Mouse (Mus musculus): ENCODE data around the gene Hist1h2bj. TPM values are rescaled to one million over a fixed set of nuclear protein-coding genes. Genes with fewer than 3 reads are reported as not detected.

The Hist1h2bj gene
- polyA plus RNA-seq, 1 experiment from 2014 or later = 17.9 TPM

Small RNA genes within 50 kb of the gene (microRNA-seq; reads per million reads assigned to microRNA genes)
- gene Gm26300 = not detected
- not detected for gene Gm44390
- gene Gm44486 = not detected

Other genes with a start within 250 kb of the Hist1h2bj start
- 33.2 and 35.5 TPM in 2 replicates for gene Hist1h2bq, start 233.0 kb upstream of the Hist1h2bj start, polyA plus RNA-seq (2015; fragmentation: Nextera tagmentation; extraction: Ambion mirVana)
- not detected in 2 replicates for gene Hist1h2ao, start 232.7 kb upstream of the Hist1h2bj start, polyA plus RNA-seq (2015; fragmentation: Nextera tagmentation; extraction: Ambion mirVana)
- gene Hist1h4m, start 231.5 kb upstream of the Hist1h2bj start, polyA plus RNA-seq (2015; fragmentation: Nextera tagmentation; extraction: Ambion mirVana) = not detected in 2 replicates
- 20.5 and 21.8 TPM in 2 replicates for gene Hist1h4n, start 211.0 kb upstream of the Hist1h2bj start, polyA plus RNA-seq (2015; fragmentation: Nextera tagmentation; extraction: Ambion mirVana)
- gene Hist1h2ap, start 209.7 kb upstream of the Hist1h2bj start, polyA plus RNA-seq (2015; fragmentation: Nextera tagmentation; extraction: Ambion mirVana) = 3,649 and 3,737 TPM in 2 replicates
- 34.8 and 36.3 TPM in 2 replicates for gene Hist1h2br, start 209.5 kb upstream of the Hist1h2bj start, polyA plus RNA-seq (2015; fragmentation: Nextera tagmentation; extraction: Ambion mirVana)
- 18.3 and 20.2 TPM in 2 replicates for gene Zfp184, start 98.1 kb upstream of the Hist1h2bj start, polyA plus RNA-seq (2015; fragmentation: Nextera tagmentation; extraction: Ambion mirVana)
- 0.37 and 0.38 TPM in 2 replicates for gene Pom121l2, start 62.0 kb upstream of the Hist1h2bj start, polyA plus RNA-seq (2015; fragmentation: Nextera tagmentation; extraction: Ambion mirVana)
- gene Prss16, start 33.5 kb upstream of the Hist1h2bj start, polyA plus RNA-seq (2015; fragmentation: Nextera tagmentation; extraction: Ambion mirVana) = 0.98 and 1.1 TPM in 2 replicates
- 8.8 and 11.8 TPM in 2 replicates for gene Hist1h2ah, start 7.6 kb upstream of the Hist1h2bj start, polyA plus RNA-seq (2015; fragmentation: Nextera tagmentation; extraction: Ambion mirVana)
- gene Hist1h2bk, start 7.3 kb upstream of the Hist1h2bj start, polyA plus RNA-seq (2015; fragmentation: Nextera tagmentation; extraction: Ambion mirVana) = 14.4 and 16.2 TPM in 2 replicates
- gene Hist1h4i, start 1.9 kb upstream of the Hist1h2bj start, polyA plus RNA-seq (2015; fragmentation: Nextera tagmentation; extraction: Ambion mirVana) = 25.3 and 27.8 TPM in 2 replicates
- gene Hist1h2ag, start 270 bp upstream of the Hist1h2bj start, polyA plus RNA-seq (2015; fragmentation: Nextera tagmentation; extraction: Ambion mirVana) = 75.9 and 76.5 TPM in 2 replicates
- gene Vmn1r188, start 41.2 kb downstream of the Hist1h2bj start, polyA plus RNA-seq (2015; fragmentation: Nextera tagmentation; extraction: Ambion mirVana) = not detected in 2 replicates
- gene Vmn1r189, start 62.6 kb downstream of the Hist1h2bj start, polyA plus RNA-seq (2015; fragmentation: Nextera tagmentation; extraction: Ambion mirVana) = not detected in 2 replicates
- gene Vmn1r191, start 140.8 kb downstream of the Hist1h2bj start, polyA plus RNA-seq (2015; fragmentation: Nextera tagmentation; extraction: Ambion mirVana) = not detected in 2 replicates
- not detected in 2 replicates for gene Vmn1r192, start 147.9 kb downstream of the Hist1h2bj start, polyA plus RNA-seq (2015; fragmentation: Nextera tagmentation; extraction: Ambion mirVana)
- not detected in 2 replicates for gene Vmn1r193, start 179.9 kb downstream of the Hist1h2bj start, polyA plus RNA-seq (2015; fragmentation: Nextera tagmentation; extraction: Ambion mirVana)
- not detected in 2 replicates for gene Vmn1r194, start 201.0 kb downstream of the Hist1h2bj start, polyA plus RNA-seq (2015; fragmentation: Nextera tagmentation; extraction: Ambion mirVana)
- gene Vmn1r195, start 227.3 kb downstream of the Hist1h2bj start, polyA plus RNA-seq (2015; fragmentation: Nextera tagmentation; extraction: Ambion mirVana) = not detected in 2 replicates
- not detected in 2 replicates for gene Vmn1r196, start 246.7 kb downstream of the Hist1h2bj start, polyA plus RNA-seq (2015; fragmentation: Nextera tagmentation; extraction: Ambion mirVana)